Mouse (Mus musculus): ENCODE data around the gene Ucp1. TPM values are rescaled to one million over a fixed set of nuclear protein-coding genes. Genes with fewer than 3 reads are reported as not detected.
"Not testable (repeated sequence)": the region's sequence is repeated elsewhere in the genome, so short reads cannot be mapped to it uniquely, and the experiment has no call there.

Ucp1 gene
- not detected for polyA plus RNA-seq (2017; shearing (Covaris generic))

GRCm38 (mm10) chr8:83290176-83290575 is at the start of gene Ucp1:
TSS of gene Ucp1 (plus strand) at chr8:83290352.
- no peak for ATAC-seq

DNA sequence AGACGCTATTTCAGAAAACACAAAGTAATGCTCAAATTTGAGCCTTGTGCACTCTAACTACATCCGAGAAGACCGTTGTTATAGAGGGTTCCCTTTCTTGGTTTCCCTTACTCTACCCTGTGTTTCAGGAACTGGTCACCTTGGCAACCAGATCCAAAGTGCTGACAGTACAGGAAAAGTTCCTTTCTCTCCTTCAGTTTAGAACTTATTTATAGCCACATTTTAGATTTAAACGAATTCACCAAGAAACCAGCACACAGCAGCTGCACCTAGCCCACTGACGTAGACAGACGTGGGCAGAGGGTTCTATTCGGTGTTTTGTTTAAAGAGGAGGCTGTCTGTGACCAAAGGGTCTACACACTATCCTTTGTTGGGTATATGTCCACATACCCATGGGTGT is 46.0 kb upstream of the Ucp1 start:
- no peak for ATAC-seq

DNA sequence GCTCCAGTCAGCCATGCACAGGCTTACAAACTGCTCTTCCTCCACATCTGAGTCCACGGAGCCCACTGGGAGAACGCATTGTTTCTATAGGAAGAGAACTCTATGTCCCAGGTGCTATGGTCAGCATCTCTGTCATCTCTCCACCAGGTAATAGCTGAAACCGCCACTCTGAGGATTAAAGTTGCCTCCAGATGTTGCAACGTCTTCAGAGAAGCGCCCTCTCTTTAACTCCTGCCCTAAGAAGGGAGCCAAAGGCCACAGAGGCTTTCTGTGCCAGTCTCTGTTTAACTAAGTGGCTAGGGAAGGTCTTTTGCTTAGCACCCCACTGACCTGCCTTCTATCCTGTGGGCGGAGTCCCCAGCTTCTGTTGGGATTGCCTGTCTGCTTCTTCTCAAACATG is 39.3 kb upstream of the Ucp1 start:
- no peak for ATAC-seq

GRCm38 (mm10) chr8:83251362-83252246 is 38.5 kb upstream of the Ucp1 start:
- ATAC-seq = no peak

DNA sequence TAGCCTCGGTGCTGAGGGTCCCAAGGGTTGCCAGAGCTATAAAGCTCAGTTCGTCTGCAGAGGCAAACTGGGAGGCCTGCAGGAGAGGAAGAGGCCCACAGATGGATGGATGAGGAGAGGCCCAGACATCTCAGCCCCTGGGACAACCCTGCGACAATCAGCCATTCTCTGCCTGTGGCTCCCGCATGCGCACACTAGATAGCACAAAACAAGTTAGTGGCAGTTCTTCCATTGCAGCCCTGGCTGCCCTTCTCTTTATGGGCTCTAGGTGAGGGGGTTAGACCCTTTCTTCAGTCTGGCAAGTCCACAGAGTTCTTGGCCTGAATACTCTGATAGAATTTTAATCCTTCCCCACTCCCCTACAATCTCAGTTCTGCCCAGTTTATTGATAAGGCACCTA is 37.4 kb upstream of the Ucp1 start:
- ATAC-seq = no peak

GRCm38 (mm10) chr8:83257631-83258030 is 32.5 kb upstream of the Ucp1 start:
- no peak for ATAC-seq

- no peak for ATAC-seq
Measured at GRCm38 (mm10) chr8:83260418-83261215, 29.5 kb upstream of the Ucp1 start.

GRCm38 (mm10) chr8:83271172-83271571 is 19.0 kb upstream of the Ucp1 start:
- no peak for ATAC-seq

DNA sequence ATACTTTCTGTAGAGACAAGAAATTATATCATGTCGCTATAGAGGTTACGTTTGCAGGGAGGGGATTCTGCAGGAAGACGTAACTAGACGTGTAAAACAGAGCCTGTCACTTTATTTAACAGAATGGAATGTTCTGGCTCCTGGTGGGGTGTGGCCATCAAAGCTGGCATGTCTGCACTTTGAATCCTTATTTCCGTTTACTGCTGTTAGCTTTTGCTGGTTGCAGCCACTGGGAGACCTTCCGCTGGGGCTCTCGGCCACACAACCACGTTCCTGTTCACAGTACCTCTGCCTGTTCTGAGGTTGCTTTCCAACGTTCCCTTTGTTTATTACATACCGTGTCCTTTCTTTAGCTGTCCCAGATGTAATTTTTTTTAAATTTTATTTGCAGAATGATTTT is 17.7 kb upstream of the Ucp1 start:
- ATAC-seq = no peak

- ATAC-seq = no peak
Measured at GRCm38 (mm10) chr8:83274470-83274869, 15.7 kb upstream of the Ucp1 start.

DNA sequence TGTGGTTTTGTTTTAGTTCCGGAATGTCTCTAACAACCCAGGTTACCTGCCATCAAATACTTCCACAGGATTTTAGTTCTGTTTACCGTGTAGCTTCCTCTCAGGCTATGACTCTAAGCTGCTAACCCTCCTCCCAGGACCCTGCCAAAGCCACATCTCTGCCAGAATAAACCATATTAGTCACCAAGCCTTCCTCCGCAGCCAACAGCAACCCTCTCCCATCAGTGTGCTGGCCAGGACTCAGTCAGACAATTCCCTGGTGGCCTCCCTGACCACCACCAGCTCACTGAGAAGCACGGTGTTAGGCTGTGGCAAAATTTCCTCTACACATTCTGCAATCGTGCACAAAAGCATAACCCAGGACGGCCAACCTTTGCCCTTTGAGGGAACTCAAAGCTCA is 11.7 kb upstream of the Ucp1 start:
- ATAC-seq = no peak

DNA sequence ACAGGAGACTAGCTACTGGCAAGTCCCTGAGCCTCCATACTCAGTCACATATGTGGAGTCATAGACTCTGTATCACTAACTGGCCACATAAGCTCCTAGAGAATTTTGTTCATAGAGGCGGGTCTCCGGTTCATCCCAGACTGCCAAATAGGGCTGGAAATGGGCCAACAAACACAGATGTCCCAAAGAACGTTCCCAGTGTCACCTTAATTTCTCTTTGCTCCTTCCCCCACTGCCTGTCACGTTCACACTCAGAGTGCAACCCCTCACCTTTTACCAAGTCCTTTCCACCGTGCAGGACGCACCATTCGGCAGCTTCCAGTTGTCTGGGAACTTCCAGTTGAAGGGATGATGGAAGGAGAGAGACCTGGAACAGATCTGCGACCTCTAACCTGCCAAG is 4.8 kb upstream of the Ucp1 start:
- no peak for ATAC-seq

GRCm38 (mm10) chr8:83297375-83297774 is 7.2 kb downstream of the Ucp1 start:
- ATAC-seq = no peak

- ATAC-seq = no peak
Measured at GRCm38 (mm10) chr8:83300135-83300534, 10.0 kb downstream of the Ucp1 start.

DNA sequence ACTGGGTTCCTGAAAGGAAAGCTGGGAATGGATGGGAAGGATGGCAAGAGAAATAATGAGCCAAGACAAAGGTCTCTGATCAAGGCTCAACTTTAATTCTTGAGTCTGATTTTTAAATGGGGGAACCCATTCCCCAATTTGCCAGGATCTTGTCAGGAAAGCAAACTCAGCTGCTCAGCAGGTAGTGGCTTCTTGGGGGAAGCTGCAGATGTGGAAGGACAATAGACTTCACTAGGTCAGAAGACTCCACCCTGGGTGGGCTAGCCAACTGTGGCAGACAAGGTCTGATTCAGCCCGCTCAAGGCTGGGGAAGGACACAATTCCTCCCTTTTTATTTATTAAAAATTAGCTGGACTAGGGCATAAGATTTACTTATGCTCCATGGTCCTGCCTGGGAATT is 14.8 kb downstream of the Ucp1 start:
- no peak for ATAC-seq

GRCm38 (mm10) chr8:83309836-83310235 is 19.7 kb downstream of the Ucp1 start:
- ATAC-seq = no peak

- not testable (repeated sequence) for ATAC-seq
Measured at GRCm38 (mm10) chr8:83315084-83315483, 24.9 kb downstream of the Ucp1 start.

DNA sequence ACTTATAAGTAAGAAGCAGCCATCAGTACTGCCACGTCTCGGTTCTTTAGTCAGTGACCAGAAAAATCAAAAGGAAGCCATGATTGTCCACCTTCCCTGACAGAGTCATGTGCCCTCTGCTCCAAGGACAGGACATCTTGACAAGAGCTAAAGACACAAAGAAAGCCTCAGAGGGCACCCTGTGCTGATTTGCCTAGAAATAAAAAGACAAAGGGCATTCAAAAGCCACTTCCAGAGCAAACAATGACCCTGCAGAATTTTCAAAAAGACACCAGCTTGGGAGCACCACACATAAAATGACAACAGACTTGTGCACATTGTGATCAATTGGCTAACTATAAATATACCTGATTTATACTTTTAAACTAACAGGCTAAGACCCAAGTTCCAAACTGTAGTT is 25.5 kb downstream of the Ucp1 start:
- no peak for ATAC-seq

GRCm38 (mm10) chr8:83320543-83320942 is 30.4 kb downstream of the Ucp1 start:
- ATAC-seq = no peak

DNA sequence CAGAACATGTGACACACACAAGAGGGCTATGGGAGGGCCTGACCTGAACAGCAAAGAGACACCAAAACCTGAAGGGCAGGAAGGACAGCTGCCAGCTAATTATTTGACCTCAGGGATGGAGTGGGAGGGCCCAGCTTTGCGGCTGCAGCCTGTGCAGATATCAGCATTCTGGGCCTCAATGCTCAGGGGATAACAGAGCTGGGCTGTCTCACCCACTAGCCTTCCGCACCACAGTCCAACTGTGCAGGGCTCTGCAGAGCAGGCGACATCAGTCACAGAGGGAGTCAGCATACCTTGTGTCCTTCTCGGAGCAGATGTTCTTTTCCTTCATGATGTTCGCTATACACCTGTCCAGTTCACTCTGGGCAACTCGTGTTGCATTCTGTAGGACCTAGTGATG is 32.2 kb downstream of the Ucp1 start:
- no peak for ATAC-seq

GRCm38 (mm10) chr8:83323056-83323455 is 32.9 kb downstream of the Ucp1 start:
- ATAC-seq = no peak

GRCm38 (mm10) chr8:83327889-83328288 is 37.7 kb downstream of the Ucp1 start:
- no peak for ATAC-seq

DNA sequence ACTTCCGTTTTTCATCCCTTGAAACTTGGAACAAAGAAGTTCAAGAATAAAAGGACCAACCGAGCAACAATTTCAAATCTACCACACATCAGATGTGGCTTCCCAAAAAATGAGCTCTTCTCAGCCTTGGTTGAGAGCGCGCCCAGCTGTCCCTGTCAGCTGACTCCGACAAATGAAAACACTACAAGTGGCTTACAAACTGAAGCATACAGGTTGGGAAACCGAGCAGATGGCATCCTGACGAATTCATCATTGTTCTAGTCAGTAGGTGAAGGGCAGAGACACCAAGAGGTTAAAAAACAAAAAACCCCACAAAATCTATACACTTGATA is 41.4 kb downstream of the Ucp1 start:
- no peak for ATAC-seq

All from activated CD4-positive, CD25-positive, alpha-beta regulatory T cell, adult 4 months (primary cell).